Mouse (Mus musculus): ENCODE results near the gene Samd4.

DNA sequence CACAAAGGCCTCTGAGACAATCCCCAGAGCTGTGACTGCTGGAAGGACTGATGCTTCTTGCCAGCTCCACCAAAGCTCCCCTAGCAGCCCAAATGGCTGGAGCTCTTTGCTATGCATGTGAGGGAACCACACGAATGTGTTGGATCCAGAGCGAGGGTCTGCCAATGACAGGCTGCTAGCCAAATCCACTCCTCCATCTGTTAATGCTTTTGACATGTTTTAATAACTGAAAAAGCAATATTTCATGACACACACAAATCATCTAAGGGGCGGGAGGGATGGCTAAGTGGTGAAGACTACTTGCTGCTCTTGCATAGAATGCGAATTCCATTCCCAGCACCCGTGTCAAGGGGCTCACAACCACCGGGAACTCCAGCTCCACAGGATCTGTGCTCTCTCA, 268.7 kb downstream of the Samd4 start:
- TF ChIP-seq CTCF (conservative IDR thresholded peaks at IDR 0.05; ENCODE audit: insufficient read depth, insufficient read length, low read depth, low read length) (no peak), POLR2A (IDR thresholded peaks at IDR 0.05; ENCODE audit: low read depth, low read length) (no peak)

Data from kidney, adult 2 months (tissue).